Mouse (Mus musculus) A20 (cell line): Measurements from ENCODE around the gene Inafm1.
"Not testable (repeated sequence)": the region's sequence is repeated elsewhere in the genome, so short reads cannot be mapped to it uniquely, and the experiment has no call there.

Experiments
- DNase-seq: peaks from one replicate; pipeline ENCODE4 v3.0.0-alpha.2; 2011; ENCODE audit warnings: low read depth, low spot score

Gene Inafm1

GRCm38 (mm10) chr7:16273081-16273765 lies at the start of gene Inafm1:
TSS of gene Inafm1 (minus strand) at chr7:16273617.
- peak; percentile 98 for DNase-seq

DNA sequence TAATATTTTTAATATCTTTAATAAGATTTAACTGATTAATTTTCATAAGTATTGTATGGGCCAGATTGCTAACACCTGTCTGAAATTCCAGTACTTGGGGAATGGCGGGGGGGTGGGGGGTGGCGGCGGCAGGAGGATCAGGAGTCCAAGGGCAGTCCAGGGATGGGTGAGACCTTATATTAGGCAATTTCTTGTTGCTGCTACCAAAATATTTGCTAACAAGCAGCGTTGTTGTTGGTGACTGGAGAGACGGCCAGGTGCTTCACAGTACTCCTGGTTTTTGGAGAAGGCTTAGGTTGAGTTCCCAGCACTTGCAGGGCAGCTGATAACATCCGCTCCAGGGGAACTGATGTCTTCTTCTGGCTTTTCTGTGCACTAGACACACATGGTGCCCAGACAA lies 47.1 kb upstream of the Inafm1 start:
- DNase-seq: no peak

DNA sequence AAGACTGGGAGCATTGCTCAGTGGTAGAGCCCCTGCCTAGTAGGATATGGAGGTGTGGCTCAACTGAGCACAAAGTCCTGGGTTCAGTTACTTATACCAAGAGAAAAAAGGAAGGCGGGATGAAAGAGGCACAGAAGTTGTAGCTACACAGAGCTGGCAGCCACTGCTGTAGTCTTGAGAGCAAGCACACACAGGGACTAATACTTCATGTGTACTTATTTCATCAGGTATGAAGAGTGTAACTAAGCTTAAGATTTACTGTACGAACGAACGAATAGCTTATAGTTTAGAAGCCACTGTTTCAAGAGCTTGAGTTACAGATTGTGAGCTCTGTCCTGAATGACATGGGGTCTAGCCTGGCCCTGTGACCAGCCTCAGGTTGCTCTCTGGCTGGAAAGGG lies 45.8 kb upstream of the Inafm1 start:
- DNase-seq: no peak

GRCm38 (mm10) chr7:16317094-16317493 lies 43.7 kb upstream of the Inafm1 start:
- DNase-seq: no peak

DNA sequence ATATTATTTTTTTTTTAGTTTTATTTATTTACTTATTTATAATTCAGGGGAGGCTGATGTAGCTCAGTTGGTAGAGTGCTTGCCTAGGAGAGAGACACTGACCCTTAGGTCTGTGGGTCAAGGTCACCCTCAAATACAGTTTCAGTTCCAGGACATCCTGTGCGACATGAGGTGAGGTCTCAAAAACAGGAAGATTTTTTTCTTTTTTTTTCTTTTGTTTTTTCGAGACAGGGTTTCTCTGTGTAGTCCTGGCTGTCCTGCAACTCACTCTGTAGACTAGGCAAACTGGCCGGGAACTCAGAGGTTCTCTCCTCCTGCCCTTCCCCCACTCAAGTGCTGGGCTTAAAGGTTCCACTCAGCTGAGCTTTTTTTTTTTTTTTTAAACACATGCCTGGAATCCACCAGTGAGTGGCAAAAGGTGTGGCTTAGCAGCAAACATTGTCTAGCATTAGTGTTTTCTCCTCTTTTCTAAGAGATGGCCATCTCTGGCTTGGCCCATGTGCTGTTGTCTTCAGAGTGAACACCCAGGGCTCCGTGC lies 41.9 kb upstream of the Inafm1 start:
- no peak for DNase-seq

DNA sequence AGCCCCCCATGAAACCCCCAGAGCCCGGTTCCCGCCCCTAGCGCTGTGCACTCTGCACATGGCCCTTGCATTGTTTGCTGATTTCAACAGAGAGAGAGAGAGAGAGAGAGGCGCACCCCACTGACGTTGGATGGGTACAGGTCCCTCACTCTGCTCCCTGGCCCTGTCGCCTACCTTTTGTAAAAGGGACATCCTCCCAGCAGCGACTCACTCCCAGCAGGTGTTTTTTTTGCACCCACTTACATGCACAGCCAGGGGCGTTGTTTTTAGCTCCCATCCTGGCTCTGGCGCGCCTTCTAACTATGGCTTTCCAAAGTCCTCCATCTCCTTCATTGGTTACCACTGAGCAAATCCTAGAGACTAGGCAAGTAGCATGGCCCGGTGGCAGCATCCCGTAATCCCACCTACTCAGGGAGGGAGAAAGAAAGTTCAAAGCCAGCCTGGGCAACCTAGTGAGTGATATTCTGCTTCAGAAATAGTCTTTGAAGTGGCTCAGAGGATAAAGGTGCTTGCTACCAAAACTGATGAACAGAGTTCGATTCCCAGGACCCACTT lies 40.9 kb upstream of the Inafm1 start:
- DNase-seq: no peak

DNA sequence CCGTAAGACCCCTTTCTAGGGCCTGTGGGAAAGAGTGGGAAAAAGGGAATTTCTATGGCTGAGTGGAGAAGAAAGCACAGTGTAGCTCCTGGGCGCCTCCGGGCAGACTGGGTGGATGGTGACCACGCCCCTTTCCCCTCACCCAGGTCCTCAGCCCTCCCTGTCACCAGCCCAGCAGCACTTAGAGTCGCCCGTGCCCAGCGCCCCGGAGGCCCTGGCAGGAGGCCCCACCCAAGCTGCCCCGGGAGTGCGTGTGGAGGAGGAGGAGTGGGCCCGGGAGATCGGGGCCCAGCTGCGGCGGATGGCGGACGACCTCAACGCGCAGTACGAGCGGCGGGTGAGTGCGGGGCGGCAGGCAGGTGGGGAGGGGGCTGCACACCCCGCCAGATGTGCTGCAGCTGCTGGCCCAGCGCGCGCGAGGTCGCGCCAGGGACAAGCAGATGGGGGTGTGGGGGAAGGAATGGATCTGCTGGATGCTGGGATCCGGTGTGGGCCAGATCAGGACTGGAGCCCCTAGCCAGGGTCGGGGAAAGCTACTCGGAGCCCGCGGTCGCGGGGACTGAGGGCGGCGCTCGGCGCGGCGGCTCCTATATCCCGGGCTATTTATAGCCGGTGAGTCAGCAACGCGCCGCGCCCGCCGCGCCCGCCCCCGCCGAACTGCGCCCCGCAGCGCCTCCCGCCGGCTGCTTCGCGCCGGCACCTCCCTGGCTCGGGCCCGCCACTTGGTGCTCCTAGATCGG lies 40.2 kb upstream of the Inafm1 start:
- DNase-seq: peak; percentile 81

- DNase-seq: peak; percentile 79
Observed at GRCm38 (mm10) chr7:16312672-16313311, 39.4 kb upstream of the Inafm1 start.

DNA sequence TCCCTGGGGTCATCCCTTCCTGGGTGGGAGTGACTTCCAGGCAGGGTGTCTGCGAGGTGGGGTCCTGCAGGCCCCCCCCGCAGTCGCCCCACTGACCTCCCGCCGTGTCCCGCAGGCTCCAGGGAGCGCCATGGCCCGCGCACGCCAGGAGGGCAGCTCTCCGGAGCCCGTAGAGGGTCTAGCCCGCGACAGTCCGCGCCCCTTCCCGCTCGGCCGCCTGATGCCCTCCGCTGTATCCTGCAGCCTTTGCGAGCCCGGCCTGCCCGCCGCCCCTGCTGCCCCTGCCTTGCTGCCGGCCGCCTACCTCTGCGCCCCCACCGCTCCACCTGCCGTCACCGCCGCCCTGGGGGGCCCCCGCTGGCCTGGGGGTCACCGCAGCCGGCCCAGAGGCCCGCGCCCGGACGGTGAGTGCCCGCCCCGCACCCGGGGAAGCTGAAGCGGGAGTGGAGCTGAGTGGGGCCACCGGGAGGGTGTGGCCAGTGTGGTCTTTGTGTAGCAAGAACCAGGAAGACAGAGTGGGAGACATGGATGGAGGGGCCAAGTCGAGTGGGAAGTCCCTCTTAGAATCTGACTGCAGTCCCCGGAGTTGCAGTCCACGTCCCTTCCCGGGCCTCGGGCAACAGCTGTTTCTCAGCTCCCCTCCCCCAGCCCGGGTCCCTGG lies 38.7 kb upstream of the Inafm1 start:
- no peak for DNase-seq

GRCm38 (mm10) chr7:16311453-16312004 lies 38.1 kb upstream of the Inafm1 start:
- DNase-seq: peak; percentile 71

DNA sequence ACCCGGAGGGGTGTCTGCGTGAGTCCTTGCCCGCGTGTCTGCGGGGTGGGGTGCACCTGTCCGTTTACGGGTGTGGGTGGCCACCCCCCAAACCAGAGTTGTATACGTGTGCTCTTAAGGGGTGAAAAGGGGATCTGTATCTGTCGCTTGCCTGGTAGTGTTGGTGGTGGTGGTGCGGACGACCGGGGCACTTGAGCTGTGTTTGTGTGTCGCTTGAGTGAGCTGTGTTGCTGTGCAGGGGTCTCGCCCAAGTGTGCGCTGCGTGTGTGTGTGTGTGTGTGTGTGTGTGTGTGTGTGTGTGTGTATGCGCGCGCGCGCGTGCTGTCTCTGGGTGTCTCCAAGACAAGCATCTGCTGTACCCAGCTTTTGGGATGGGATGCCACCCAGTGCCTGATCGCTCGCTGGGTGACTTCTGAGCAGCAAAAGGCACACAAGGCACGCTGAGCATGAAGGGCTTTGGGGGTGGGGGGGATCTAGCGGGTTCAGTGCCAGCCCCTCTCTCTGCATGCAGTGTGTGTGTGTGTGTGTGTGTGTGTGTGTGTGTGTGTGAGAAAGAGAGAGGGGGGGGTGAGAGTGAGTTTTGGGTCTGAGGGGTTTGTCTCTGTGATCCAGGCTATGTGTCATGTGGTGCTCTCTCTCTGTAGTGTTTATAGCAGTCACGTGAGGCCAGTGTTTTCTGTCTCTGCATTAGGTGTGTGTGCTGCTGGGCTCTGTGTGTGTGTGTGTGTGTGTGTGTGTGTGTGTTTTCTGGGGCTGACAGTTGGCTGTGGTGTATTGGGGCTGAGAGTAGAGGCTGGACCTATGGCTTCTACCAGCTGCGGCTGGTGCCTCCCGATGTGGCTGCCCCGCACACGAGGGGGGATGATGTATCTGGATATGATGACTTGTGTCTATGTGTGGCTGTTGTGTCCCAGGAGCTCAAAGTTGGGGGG lies 37.4 kb upstream of the Inafm1 start:
- peak; percentile 80 for DNase-seq

GRCm38 (mm10) chr7:16310020-16310520 lies 36.7 kb upstream of the Inafm1 start:
- DNase-seq: peak; percentile 99

DNA sequence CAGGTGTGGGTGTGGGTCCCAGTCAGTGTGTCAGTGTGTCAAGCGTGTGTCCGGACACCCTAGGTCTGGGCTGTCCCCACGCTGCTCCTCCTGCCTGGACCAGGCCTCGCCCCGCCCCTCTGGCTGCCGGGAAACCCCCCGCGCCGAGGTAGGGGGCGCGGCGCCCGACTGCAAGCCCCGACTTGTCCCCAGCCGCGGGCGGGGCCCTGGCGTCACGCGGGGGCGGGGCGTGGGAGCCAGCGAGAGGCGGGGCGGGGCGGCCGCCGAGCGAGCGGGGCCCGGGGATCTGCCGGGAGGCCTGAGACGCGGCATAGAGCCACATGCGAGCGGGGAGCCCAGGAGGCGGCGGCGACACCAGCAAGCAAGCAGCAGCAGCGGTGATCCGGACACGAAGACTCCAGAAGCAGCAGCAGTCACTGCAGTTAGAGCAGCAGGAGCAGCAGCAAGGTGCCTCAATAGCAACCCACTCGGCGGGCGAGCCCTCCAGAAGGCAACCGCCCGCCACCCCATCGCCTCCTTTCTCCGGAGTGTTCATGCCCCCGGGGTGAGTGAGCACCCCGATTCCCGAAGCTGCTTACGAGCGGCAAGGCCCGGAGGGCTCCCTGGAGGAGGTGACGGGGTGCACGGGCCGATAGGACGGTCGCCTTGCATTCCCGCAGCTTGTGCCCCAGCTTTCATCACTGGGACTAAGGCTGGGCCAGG lies 36.1 kb upstream of the Inafm1 start:
- DNase-seq: peak; percentile 96

DNA sequence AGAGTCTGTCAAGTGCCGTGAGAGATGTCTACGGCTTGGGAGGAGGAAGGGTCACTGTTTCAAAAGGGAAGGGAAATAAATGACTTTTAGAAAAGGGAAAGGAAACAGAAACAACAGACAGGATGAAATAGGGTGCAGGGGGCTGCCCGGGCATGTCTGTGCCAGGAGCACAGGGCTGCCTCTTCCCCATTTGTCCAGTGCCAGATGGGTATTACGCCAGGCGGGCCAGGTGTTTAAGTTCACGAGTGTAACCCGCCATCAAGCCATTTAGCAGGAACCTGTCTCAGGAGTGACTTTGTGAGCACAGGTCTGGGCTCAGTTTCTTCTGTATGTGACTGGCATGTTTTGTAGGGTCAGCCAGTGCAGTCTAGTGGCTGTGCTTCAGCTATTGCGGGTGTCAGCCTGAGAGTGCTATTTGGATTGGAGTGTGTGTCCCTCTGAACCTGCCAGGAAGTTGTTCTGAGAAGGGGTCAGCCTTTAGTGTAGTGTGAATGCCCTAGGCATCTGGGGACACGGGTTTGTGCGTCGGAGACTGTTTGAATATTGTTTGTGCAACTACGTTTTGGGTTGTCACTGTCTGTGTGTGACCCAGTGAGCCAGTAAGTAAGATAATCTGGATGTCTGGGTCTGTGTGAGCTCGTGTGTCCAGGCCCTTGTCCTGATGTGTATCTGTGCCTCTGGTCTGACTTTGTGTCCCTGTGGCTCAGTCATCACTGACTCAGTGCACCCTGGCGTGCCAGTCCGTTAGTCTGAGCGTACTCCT lies 35.3 kb upstream of the Inafm1 start:
- peak; percentile 90 for DNase-seq

GRCm38 (mm10) chr7:16308093-16308492 lies 34.7 kb upstream of the Inafm1 start, which contains the start of gene Bbc3:
TSS of gene Bbc3 (plus strand) at chr7:16308393.
- DNase-seq: not testable (repeated sequence)

DNA sequence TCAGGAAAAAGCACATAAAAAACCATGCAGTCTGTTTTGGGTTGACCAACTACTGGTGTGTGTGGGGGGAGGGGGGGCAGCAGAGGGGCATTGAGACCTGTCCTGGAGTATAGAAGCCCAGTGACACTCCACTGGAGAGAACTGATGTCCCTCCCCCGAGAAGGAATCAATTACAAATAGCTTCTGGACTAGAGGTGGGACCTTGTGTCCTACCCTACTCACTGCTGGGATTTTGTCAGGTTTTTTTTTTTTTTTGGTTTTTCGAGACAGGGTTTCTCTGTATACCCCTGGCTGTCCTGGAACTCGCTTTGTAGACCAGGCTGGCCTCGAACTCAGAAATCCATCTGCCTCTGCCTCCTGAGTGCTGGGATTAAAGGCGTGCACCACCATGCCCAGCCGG lies 33.7 kb upstream of the Inafm1 start:
- not testable (repeated sequence) for DNase-seq

- peak; percentile 86 for DNase-seq
Observed at GRCm38 (mm10) chr7:16299419-16300035, 26.1 kb upstream of the Inafm1 start.

DNA sequence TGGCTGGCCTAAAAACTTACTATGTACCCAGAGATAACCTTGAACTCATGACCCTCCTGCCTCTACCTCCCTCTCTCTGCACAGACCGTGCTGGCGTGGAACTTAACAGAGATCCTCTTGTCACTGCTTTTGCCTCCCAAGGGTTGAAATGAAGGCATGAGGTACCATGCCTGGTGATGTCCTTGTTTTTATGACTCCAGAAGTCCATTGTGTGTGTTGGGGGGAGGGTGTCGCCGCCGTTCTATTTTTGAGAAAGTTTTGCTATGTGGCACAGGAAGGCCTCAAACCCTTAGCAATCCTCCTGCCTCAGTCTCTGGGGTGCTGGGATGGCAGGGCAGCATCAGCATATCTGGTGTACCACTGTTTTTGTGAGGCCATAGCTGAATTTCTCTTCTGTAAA lies 25.5 kb upstream of the Inafm1 start:
- DNase-seq: no peak
